Mouse (Mus musculus) urinary bladder, postnatal 10 days (tissue): ENCODE results near the gene Slc9c1.
"Not testable (repeated sequence)": the region's sequence is repeated elsewhere in the genome, so short reads cannot be mapped to it uniquely, and the experiment has no call there.

Experiments used
- DNase-seq: peaks from one replicate; pipeline ENCODE4 v3.0.0; 2022; ENCODE audit warnings: low spot score

The Slc9c1 gene

GRCm38 (mm10) chr16:45535009-45535408 is at the start of gene Slc9c1:
Gene Slc9c1 (plus strand): TSS chr16:45535309.
- DNase-seq: no peak

- no peak for DNase-seq
Measured at GRCm38 (mm10) chr16:45492927-45493326, 42.2 kb upstream of the Slc9c1 start, which contains the start of gene Gm609. Gene Gm609 (minus strand): TSS chr16:45492969.

GRCm38 (mm10) chr16:45495326-45495725 is 39.8 kb upstream of the Slc9c1 start:
- no peak for DNase-seq

- no peak for DNase-seq
Measured at GRCm38 (mm10) chr16:45525551-45525950, 9.6 kb upstream of the Slc9c1 start.

GRCm38 (mm10) chr16:45531950-45532349 is 3.2 kb upstream of the Slc9c1 start, which contains the start of gene Gm17783:
Gene Gm17783 (minus strand): TSS chr16:45532050.
- DNase-seq: no peak

- not testable (repeated sequence) for DNase-seq
Measured at GRCm38 (mm10) chr16:45538342-45538741, 3.2 kb downstream of the Slc9c1 start.

- DNase-seq: no peak
Measured at GRCm38 (mm10) chr16:45542108-45542507, 7.0 kb downstream of the Slc9c1 start.

- DNase-seq: no peak
Measured at GRCm38 (mm10) chr16:45544341-45544740, 9.2 kb downstream of the Slc9c1 start.

GRCm38 (mm10) chr16:45547982-45548381 is 12.9 kb downstream of the Slc9c1 start:
- DNase-seq: no peak

- no peak for DNase-seq
Measured at GRCm38 (mm10) chr16:45551579-45551978, 16.5 kb downstream of the Slc9c1 start.

GRCm38 (mm10) chr16:45561747-45562146 is 26.6 kb downstream of the Slc9c1 start:
- DNase-seq: no peak

- no peak for DNase-seq
Measured at GRCm38 (mm10) chr16:45572307-45572706, 37.2 kb downstream of the Slc9c1 start.

- DNase-seq: no peak
Measured at GRCm38 (mm10) chr16:45579883-45580282, 44.8 kb downstream of the Slc9c1 start.

- no peak for DNase-seq
Measured at GRCm38 (mm10) chr16:45582512-45582911, 47.4 kb downstream of the Slc9c1 start.

- DNase-seq: no peak
Measured at GRCm38 (mm10) chr16:45593656-45594055, 58.5 kb downstream of the Slc9c1 start.

GRCm38 (mm10) chr16:45595494-45595893 is 60.4 kb downstream of the Slc9c1 start:
- no peak for DNase-seq

GRCm38 (mm10) chr16:45608481-45608954 is 73.4 kb downstream of the Slc9c1 start:
- no peak for DNase-seq

- DNase-seq: no peak
Measured at GRCm38 (mm10) chr16:45609300-45609699, 74.2 kb downstream of the Slc9c1 start.

GRCm38 (mm10) chr16:45610267-45610666 is 75.2 kb downstream of the Slc9c1 start, which contains the start of gene Gcsam:
Gene Gcsam (plus strand): TSS chr16:45610380.
- no peak for DNase-seq

- no peak for DNase-seq
Measured at GRCm38 (mm10) chr16:45613247-45613646, 78.1 kb downstream of the Slc9c1 start.

GRCm38 (mm10) chr16:45615944-45616343 is 80.8 kb downstream of the Slc9c1 start:
- DNase-seq: no peak

GRCm38 (mm10) chr16:45619751-45620375 is 84.8 kb downstream of the Slc9c1 start:
- DNase-seq: no peak

GRCm38 (mm10) chr16:45623230-45623629 is 88.1 kb downstream of the Slc9c1 start:
- DNase-seq: no peak

GRCm38 (mm10) chr16:45624791-45625190 is 89.7 kb downstream of the Slc9c1 start:
- DNase-seq: no peak
